Mouse (Mus musculus) left cerebral cortex, postnatal 25 days (tissue): ENCODE results near the gene Adora3. TPM values are rescaled to one million over a fixed set of nuclear protein-coding genes. Genes with fewer than 3 reads are reported as not detected.
"Not testable (repeated sequence)": the region's sequence is repeated elsewhere in the genome, so short reads cannot be mapped to it uniquely, and the experiment has no call there.

Experiments
- DNase-seq, 2 experiments: peaks; one replicate each; pipeline ENCODE4 v3.0.0; 2022; ENCODE audit warnings: low spot score in 2 of 2, mixed read lengths in 1 of 2
- intact Hi-C: fragments of 180-260 bp; cut with DNase I; formaldehyde crosslinking; loops from one replicate; pipeline ENCODE4 v1.15.1; 2025
- total RNA-seq, 2 experiments: library from RNA; stranded (reverse); gene quantifications; 2 replicates each; pipeline ENCODE4 v1.2.3; 2021

Gene Adora3
- total RNA-seq, 2 experiments from 2014 or later: 1.2 to 1.5 TPM

GRCm38 (mm10) chr3:105898861-105899260 is 28.2 kb downstream of the Adora3 start:
- no peak for DNase-seq
- intact Hi-C loops: loop anchor here (2.0 to 5.0 kb wide), 4 partner anchors 97 to 212 kb away; partner anchors contain the start of genes Ddx20 and Rap1a

DNA sequence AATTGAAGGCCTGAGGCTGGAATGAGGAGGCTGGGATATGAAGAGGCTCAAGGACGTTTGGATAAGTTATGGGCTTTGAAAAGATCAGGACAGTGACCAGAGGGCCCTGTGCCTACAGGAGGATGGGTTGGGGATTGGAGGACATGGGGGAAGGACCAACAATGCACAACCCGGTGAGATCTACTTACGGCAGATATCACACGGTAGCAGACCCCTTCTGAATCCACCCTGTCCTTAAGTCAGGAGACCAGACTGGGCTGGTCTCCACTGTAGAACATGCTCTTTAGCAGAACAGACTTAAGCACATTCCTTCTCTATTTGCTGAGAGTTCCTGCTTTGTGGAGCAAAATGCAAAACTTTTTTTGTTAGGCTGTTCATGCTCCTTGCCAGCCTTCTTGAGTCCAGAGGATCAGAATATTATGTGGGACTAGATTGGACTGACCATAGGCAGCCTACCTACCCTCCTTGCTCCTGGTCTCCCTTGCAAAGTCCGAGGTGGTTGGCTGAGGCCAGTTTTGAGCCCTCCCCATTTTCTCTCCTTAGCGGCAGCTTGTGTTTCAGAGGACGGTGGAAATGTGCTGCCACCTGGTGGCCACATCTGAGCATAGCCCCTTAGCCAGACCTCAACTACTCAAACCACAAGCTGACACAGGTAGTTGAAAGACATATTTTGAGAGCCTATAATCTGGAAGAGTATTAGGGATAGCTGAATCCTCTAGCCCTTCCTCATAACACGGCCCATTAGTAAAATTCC is 28.9 kb downstream of the Adora3 start:
- DNase-seq: peak; percentile 79 to 88
- intact Hi-C loops: loop anchor here (2.0 to 5.0 kb wide), 4 partner anchors 97 to 212 kb away; partner anchors contain the start of genes Ddx20 and Rap1a

GRCm38 (mm10) chr3:105900266-105900665 is 29.6 kb downstream of the Adora3 start:
- intact Hi-C loops: no loop called here
- DNase-seq: no peak

DNA sequence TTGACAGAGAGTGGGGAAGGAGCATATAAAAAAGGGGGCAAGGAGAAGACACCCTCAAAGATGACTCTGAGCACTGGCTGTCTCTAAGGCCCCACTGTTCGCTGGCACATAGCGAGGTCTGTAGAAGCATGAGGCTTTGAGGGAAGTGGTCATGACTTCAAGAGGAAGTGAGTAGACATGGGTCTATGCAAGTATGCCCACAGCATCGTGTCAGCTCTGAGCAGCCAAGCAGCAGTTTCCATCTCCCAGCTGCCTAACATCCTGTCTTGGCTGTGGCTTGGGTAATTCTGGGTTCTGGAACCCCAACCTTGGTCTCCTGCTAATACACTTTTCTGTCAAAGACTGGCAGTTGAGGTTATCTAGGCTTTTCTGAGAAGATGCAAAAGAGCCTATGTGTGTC is 30.1 kb downstream of the Adora3 start:
- intact Hi-C loops: no loop called here

DNA sequence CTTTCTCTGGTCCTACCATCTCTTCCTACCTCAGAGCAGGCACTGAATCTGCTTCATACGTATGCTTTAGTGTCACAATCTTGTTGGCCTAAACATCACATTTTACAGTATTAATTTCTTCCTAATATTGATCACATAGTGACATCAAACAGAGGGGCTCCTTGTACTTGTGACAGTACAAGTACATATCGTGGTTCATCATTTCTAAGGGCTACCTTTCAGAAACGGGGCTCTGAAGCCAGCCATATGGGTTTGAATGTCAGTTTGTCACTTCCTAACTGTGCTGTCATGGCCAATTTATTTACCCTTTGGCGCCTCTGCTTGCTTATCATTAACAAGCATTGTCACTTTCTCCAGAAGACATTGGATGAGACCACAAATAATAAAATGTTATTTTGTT is 30.8 kb downstream of the Adora3 start:
- intact Hi-C loops: no loop called here

More for the DNA sequence above, 30.1 kb downstream of the Adora3 start:
- no peak for DNase-seq

GRCm38 (mm10) chr3:105904213-105904612 is 33.6 kb downstream of the Adora3 start:
- DNase-seq: no peak
- intact Hi-C loops: no loop called here

More for the DNA sequence above, 30.8 kb downstream of the Adora3 start:
- no peak for DNase-seq

GRCm38 (mm10) chr3:105904721-105905120 is 34.1 kb downstream of the Adora3 start:
- DNase-seq: no peak
- intact Hi-C loops: no loop called here

DNA sequence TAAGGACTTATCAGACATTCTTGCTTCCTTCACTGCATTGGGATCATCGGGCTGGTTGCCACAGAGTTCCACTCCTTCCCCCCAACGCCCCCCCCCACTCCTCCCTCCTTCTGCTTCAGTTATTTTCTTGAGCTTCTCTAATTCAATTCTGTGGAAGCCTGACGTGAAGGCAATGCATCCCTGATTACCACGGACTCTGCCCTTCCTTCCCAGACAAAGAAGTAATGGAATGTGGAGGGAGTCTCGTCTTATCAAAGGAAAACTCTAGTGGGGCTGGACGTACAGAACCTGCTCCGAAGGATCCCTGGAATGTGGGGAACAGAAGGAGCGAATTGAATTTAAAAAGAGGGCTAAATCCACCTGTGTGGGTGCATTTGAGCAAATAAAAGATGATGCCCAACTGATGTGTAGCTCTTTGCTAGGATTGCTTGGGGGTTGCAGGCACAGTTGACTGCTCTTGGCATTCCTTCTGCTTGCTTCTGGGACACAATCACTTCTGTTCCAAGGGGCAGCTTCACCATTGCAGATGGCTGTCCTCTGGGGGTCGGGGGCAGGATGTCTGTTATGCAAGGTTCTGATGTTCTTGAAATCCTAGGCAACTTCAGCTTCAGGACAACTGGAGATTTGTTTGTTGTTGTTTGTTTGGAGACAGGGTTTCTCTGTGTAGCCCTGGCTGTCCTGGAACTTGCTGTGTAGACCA is 37.4 kb downstream of the Adora3 start:
- intact Hi-C loops: no loop called here
- no peak for DNase-seq

DNA sequence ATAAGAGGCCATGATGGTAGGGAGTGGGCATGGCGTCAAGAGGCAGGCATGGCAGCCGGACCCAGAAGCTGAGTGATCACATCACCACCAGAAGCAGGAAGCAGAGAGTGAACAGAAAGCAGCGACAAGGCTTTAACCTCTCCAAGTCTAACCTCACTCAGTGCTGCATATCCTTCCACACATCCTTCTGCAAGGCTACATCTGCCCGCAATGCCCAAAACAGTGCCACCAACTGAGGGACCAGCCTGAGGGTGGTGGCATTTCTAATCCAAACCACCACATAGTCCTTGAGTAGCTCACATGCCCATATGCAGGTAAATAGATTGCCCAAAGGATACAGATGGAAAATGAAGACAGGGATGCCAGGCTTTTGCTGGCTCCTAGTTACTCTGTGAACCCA is 38.3 kb downstream of the Adora3 start:
- intact Hi-C loops: no loop called here
- no peak for DNase-seq

- no peak for DNase-seq
- intact Hi-C loops: no loop called here
These were observed 40.0 kb downstream of the Adora3 start for GRCm38 (mm10) chr3:105910519-105911190.

GRCm38 (mm10) chr3:105912097-105912880 is 41.6 kb downstream of the Adora3 start:
- intact Hi-C loops: no loop called here
- no peak for DNase-seq

DNA sequence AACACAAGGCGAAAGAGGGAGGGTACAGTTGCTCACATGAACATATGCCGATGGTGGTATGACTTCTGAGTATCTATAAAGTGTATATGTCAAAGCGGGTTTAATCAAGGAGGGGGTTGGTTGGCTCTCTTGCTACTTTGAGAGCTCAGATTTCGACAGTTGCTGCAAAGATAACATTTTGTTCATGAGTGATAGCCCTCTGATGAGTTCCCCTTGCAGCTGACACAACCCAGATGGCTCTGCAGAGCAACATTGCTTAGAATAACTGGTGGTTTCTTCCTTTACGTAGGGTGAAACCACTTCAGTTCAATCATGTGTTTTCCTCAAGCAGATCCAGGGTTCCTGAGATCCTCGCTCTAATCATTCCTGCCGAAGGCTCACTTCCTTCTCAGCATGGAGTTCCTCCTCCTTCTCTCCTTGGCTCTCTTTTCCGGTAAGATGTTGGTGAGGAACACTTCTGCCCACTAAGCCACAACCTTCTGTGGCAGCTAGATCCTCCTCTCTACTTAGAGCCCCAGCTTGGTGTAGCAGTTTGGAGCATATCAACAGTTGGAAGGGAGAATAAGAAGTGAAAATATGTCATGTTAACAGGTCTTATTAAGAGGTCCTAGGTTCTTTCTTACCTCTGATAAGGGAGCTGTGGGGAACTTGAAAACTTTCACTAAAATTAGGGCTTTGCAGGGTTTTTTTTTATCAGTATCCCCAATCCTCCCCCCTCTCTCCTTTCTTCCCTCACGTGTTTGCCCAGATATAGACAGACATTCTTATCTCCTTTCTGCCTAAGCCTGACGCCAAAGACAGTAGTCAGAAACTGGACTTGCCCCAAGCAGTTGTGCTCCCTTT is 43.4 kb downstream of the Adora3 start:
- no peak for DNase-seq
- intact Hi-C loops: no loop called here

DNA sequence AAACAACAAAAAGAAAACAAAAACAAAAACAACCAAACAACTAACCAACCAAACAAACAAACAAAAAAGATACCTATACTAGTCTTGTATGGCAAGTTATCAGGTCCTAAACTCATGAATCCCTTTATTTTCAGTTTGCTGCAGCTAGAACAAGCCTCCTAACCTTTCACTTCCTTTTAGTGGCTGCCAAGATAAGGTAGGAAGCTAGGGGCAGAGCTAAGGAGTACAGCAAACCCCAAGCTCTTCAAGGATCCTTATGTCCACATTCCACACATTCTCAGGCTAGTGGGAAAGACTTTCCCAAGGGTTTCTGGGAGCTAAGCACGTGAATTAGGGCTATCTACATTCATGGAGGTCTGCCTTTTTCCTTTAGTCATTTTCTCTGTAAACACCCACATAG is 44.6 kb downstream of the Adora3 start:
- DNase-seq: no peak
- intact Hi-C loops: no loop called here

- intact Hi-C loops, DNase-seq: not testable (repeated sequence)
These were observed 45.8 kb downstream of the Adora3 start for GRCm38 (mm10) chr3:105916455-105916854.

DNA sequence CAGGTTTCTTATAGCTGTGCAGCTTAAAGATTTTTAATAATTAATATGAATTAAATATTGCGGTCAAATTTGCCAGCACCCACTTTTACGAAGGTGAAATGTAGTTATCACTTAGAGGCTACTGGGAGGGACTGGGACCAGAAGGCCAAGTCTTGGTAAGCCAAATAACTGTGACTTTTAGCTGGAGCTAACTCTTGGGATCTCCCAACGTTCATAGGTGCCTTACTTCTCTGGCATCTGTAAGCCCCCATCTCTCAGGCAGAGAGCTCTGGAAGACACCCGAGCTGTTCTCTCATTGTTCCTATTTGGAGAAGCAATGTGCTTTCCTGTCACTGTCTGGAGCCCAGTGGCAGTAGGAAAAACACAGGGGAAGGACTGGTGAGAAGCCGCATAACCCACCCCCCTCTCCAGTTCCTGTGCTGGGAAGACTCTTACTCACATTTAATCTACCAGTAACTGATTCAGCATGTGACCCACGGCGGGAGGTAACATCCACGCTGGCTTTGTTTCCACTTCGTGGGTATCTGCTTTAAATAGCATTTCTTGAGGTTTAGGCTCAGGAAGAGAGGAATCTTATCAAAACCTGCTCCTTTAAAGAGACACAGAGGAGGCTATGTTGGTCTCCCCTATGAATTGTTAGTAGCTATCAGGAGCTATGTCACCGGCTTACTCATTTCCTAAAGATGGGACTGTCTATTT is 47.1 kb downstream of the Adora3 start:
- DNase-seq: no peak
- intact Hi-C loops: no loop called here

GRCm38 (mm10) chr3:105918355-105918745 is 47.7 kb downstream of the Adora3 start:
- no peak for DNase-seq
- intact Hi-C loops: no loop called here

DNA sequence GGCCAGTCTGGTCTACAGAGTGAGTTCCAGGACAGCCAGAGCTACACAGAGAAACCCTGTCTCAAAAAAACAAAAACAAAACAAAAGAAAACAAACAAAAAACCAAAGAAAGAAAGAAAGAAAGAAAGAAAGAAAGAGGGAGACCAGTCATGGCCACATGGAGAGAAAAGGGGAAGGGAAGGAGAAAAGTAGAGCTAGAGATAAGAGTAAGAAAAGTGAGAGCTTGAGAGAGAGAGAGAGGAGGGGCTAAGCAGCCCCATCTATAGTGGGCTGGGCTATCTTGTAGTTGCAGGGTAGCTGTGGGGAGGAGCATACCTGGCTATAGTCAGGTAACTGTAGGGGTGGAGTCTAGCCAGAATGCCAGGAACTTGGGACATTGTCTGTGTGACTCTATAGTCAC is 50.1 kb downstream of the Adora3 start:
- DNase-seq, intact Hi-C loops: not testable (repeated sequence)

DNA sequence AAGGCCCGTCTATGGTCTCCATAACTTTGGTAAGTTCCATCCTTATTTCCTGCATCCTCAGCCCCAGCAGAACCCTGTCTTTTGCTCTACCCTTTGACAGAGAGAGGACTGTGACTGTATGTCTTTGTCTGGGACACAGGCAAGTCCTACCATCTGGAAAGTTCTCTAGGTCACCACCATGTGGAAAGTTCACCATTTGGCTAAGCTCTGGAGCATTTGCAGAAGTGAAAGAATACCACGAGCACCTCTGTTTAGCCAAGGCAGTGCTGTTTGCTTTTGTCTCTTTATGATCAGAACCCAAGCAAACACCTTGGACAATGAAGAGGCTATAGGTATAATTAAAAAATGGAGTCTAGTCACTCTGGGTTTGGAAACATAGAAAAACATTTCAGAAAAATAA is 51.3 kb downstream of the Adora3 start:
- intact Hi-C loops: no loop called here
- no peak for DNase-seq
